Mouse (Mus musculus): Measurements from ENCODE around the gene Bcap29. TPM values are rescaled to one million over a fixed set of nuclear protein-coding genes. Genes with fewer than 3 reads are reported as not detected.

The Bcap29 gene
- polyA plus RNA-seq, 1 experiment from 2014 or later = 31.6 TPM

DNA sequence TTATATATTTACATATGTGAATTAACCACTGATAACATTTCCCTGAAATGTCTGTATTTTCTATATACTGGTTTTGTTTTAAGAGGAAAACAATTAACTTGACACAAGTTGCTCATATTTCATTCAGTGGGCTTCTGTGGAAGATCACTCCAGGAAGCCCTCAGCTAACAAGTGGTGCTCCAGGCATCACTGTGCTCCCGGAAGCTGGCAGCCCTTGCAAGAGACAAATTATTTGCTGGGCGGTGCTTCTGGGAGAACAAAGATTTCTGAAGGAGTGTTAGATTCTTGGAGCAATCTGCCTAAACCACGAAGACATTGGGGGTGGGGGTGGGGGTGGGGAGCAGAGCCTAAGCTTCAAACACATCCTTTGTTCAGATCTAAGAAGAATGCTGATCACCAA, 42.4 kb downstream of the Bcap29 start:
- no peak overlapping the region for H3K4me3 ChIP-seq (replicated peaks; ENCODE audit: low read depth, low read length)
- ATAC-seq (ENCODE audit: low FRiP score, low TSS enrichment) (no peak), DNase-seq (no peak)
- no peaks in the 10 kb centered on the region for H3K9me3 ChIP-seq (ENCODE audit: control insufficient read depth, low read length)
- no peaks in the 10 kb centered on the region for H3K27me3 ChIP-seq (ENCODE audit: control insufficient read depth, insufficient read depth, low read length)
- no peak overlapping the region for H3K27ac ChIP-seq (replicated peaks; ENCODE audit: low read depth, low read length)
- no peaks in the 10 kb centered on the region for H3K4me1 ChIP-seq (ENCODE audit: control insufficient read depth, insufficient read depth, low read length)
- no peak overlapping the region for H3K9ac ChIP-seq (replicated peaks; ENCODE audit: low read length)
- no peaks in the 10 kb centered on the region for H3K36me3 ChIP-seq (ENCODE audit: control insufficient read depth, insufficient read depth, low read length)
- no peak overlapping the region for H3K4me2 ChIP-seq (ENCODE audit: low read length)
- 39% methylated on average over 3 of the region's 3 CpGs for WGBS

DNA sequence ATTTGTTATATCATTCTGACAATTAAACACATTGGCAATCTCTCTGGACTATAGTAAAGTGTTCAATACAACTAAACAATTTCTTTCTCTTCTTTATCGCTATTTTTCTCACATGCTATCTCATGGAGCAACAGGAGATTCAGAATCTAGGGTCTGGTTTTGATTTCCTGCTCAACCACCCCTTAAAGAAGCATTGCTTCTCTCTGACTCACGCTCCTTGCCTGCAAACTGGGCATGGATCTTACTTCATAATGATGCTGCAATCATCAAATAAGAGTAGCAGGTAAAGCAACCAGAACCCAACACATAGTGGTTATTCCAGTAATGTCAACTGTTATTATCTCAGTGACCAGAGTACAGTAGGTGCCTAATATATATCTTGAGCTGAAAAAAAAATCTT, 50.7 kb downstream of the Bcap29 start:
- no peak for DNase-seq
- Histone ChIP-seq H3K27me3 (ENCODE audit: control insufficient read depth, insufficient read depth, low read length) (no peaks in the 10 kb centered on the region), H3K4me3 (replicated peaks; ENCODE audit: low read depth, low read length) (no peak overlapping the region), H3K4me2 (ENCODE audit: low read length) (no peak overlapping the region), H3K4me1 (ENCODE audit: control insufficient read depth, insufficient read depth, low read length) (peaks cover 6% of the 10 kb centered on the region), H3K9me3 (ENCODE audit: control insufficient read depth, low read length) (no peaks in the 10 kb centered on the region), H3K36me3 (ENCODE audit: control insufficient read depth, insufficient read depth, low read length) (no peaks in the 10 kb centered on the region), H3K27ac (replicated peaks; ENCODE audit: low read depth, low read length) (no peak overlapping the region), H3K9ac (replicated peaks; ENCODE audit: low read length) (no peak overlapping the region)
- 88% methylated on average over 2 of the region's 2 CpGs for WGBS
- no peak for ATAC-seq (ENCODE audit: low FRiP score, low TSS enrichment)

DNA sequence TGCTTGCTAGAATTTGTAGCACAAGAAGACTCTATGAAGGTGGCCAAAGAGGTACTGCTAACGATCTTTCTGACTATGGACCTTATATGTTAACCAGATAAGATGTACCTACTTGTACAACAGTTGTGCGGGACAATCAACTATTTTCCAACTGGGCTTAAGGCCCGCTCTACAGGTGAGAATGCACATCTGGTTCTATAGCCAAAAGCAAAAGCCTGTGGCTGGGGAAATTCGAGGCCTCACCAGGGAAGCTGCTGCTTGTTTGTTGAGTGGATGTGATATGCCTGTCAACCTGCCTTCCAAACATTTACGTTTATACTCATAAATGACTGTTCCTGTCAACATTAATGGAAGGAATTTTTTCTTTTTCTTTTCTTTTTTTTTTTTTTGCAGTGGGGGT, 52.4 kb downstream of the Bcap29 start:
- Histone ChIP-seq H3K4me1 (ENCODE audit: control insufficient read depth, insufficient read depth, low read length) (peaks cover 6% of the 10 kb centered on the region), H3K27me3 (ENCODE audit: control insufficient read depth, insufficient read depth, low read length) (no peaks in the 10 kb centered on the region), H3K9me3 (ENCODE audit: control insufficient read depth, low read length) (no peaks in the 10 kb centered on the region), H3K4me2 (ENCODE audit: low read length) (no peak overlapping the region), H3K36me3 (ENCODE audit: control insufficient read depth, insufficient read depth, low read length) (no peaks in the 10 kb centered on the region), H3K27ac (replicated peaks; ENCODE audit: low read depth, low read length) (no peak overlapping the region), H3K9ac (replicated peaks; ENCODE audit: low read length) (no peak overlapping the region), H3K4me3 (replicated peaks; ENCODE audit: low read depth, low read length) (no peak overlapping the region)
- DNase-seq = no peak
- no peak for ATAC-seq (ENCODE audit: low FRiP score, low TSS enrichment)
- 88% methylated on average over 5 of the region's 5 CpGs for WGBS

- Histone ChIP-seq H3K27ac (replicated peaks; ENCODE audit: low read depth, low read length) (no peak overlapping the region), H3K9me3 (ENCODE audit: control insufficient read depth, low read length) (no peaks in the 10 kb centered on the region), H3K4me2 (ENCODE audit: low read length) (no peak overlapping the region), H3K36me3 (ENCODE audit: control insufficient read depth, insufficient read depth, low read length) (no peaks in the 10 kb centered on the region), H3K9ac (replicated peaks; ENCODE audit: low read length) (no peak overlapping the region), H3K27me3 (ENCODE audit: control insufficient read depth, insufficient read depth, low read length) (no peaks in the 10 kb centered on the region), H3K4me1 (ENCODE audit: control insufficient read depth, insufficient read depth, low read length) (peaks cover 6% of the 10 kb centered on the region), H3K4me3 (replicated peaks; ENCODE audit: low read depth, low read length) (no peak overlapping the region)
- ATAC-seq (ENCODE audit: low FRiP score, low TSS enrichment) (no peak), DNase-seq (no peak)
- 36% methylated on average over 7 of the region's 7 CpGs for WGBS
Observed at GRCm38 (mm10) chr12:31581319-31581810, 53.1 kb downstream of the Bcap29 start.

DNA sequence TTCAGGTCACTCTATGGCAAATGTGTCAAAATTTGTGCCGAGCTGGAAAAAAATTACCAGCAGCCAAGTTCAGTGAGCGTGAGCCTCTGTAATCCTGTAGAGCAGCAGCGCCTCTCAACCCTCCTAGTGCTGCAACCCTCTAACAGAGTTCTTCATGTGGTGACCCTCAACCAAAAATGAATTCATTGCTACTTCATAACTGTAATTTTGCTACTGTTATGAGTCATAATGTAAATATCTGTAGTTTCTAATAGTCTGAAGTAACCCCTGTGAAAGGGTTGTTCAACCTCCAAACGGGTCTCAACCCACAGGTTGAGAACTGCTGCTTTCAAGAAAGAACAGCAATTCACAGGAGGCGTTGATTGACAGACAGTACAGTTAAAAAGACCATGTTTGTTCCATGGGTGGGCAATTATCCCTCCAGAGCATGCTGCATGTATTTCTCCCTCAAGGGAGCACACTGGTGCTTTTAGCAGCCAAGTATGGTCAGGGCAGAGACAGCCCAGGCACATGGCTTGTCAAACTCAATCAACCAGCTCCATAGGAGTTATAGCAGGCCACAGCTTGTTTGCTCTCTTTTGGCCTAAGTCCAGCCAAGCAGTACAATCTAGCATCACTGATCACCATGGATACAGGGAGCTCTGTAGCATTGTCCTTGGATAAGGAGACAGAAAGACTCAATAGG, 53.7 kb downstream of the Bcap29 start:
- Histone ChIP-seq H3K9me3 (ENCODE audit: control insufficient read depth, low read length) (no peaks in the 10 kb centered on the region), H3K27me3 (ENCODE audit: control insufficient read depth, insufficient read depth, low read length) (no peaks in the 10 kb centered on the region), H3K4me2 (ENCODE audit: low read length) (no peak overlapping the region), H3K27ac (replicated peaks; ENCODE audit: low read depth, low read length) (no peak overlapping the region), H3K36me3 (ENCODE audit: control insufficient read depth, insufficient read depth, low read length) (no peaks in the 10 kb centered on the region), H3K4me1 (ENCODE audit: control insufficient read depth, insufficient read depth, low read length) (peaks cover 6% of the 10 kb centered on the region), H3K9ac (replicated peaks; ENCODE audit: low read length) (no peak overlapping the region), H3K4me3 (replicated peaks; ENCODE audit: low read depth, low read length) (no peak overlapping the region)
- ATAC-seq (ENCODE audit: low FRiP score, low TSS enrichment) (peak; percentile 81), DNase-seq (peak; percentile 80)
- 70% methylated on average over 5 of the region's 5 CpGs for WGBS

- Histone ChIP-seq H3K27me3 (ENCODE audit: control insufficient read depth, insufficient read depth, low read length) (no peaks in the 10 kb centered on the region), H3K4me2 (ENCODE audit: low read length) (no peak overlapping the region), H3K27ac (replicated peaks; ENCODE audit: low read depth, low read length) (no peak overlapping the region), H3K9ac (replicated peaks; ENCODE audit: low read length) (no peak overlapping the region), H3K36me3 (ENCODE audit: control insufficient read depth, insufficient read depth, low read length) (no peaks in the 10 kb centered on the region), H3K4me1 (ENCODE audit: control insufficient read depth, insufficient read depth, low read length) (peaks cover 6% of the 10 kb centered on the region), H3K4me3 (replicated peaks; ENCODE audit: low read depth, low read length) (no peak overlapping the region), H3K9me3 (ENCODE audit: control insufficient read depth, low read length) (no peaks in the 10 kb centered on the region)
- WGBS = 90% methylated on average over 8 of the region's 8 CpGs
- ATAC-seq (ENCODE audit: low FRiP score, low TSS enrichment) = no peak
- no peak for DNase-seq
Observed at GRCm38 (mm10) chr12:31578691-31579476, 55.6 kb downstream of the Bcap29 start.

DNA sequence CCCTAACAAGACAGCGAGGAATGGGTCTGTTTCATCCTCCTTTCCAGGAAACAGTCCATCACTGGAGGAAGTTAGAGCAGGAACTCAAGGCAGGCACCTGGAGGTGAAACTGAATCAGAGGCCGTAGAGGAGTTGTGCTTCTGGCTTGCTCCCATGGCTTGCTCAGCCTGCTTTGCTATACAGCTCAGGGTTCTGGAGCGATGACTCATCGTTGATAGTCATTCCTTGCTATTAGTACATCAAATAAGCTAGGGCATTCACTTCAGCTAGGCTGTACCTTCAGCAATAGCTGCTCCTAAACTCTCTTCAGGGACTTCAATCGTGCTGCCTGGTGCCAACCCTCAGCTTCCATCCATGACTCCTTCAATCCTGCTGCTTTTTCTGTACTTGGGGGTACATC, 60.0 kb downstream of the Bcap29 start:
- H3K27me3 ChIP-seq (ENCODE audit: control insufficient read depth, insufficient read depth, low read length) = no peaks in the 10 kb centered on the region
- ATAC-seq (ENCODE audit: low FRiP score, low TSS enrichment) (no peak), DNase-seq (no peak)
- 89% methylated on average over 5 of the region's 5 CpGs for WGBS
- no peak overlapping the region for H3K9ac ChIP-seq (replicated peaks; ENCODE audit: low read length)
- no peak overlapping the region for H3K4me3 ChIP-seq (replicated peaks; ENCODE audit: low read depth, low read length)
- no peaks in the 10 kb centered on the region for H3K4me1 ChIP-seq (ENCODE audit: control insufficient read depth, insufficient read depth, low read length)
- H3K36me3 ChIP-seq (ENCODE audit: control insufficient read depth, insufficient read depth, low read length) = no peaks in the 10 kb centered on the region
- no peak overlapping the region for H3K4me2 ChIP-seq (ENCODE audit: low read length)
- H3K9me3 ChIP-seq (ENCODE audit: control insufficient read depth, low read length) = no peaks in the 10 kb centered on the region
- H3K27ac ChIP-seq (replicated peaks; ENCODE audit: low read depth, low read length) = no peak overlapping the region

DNA sequence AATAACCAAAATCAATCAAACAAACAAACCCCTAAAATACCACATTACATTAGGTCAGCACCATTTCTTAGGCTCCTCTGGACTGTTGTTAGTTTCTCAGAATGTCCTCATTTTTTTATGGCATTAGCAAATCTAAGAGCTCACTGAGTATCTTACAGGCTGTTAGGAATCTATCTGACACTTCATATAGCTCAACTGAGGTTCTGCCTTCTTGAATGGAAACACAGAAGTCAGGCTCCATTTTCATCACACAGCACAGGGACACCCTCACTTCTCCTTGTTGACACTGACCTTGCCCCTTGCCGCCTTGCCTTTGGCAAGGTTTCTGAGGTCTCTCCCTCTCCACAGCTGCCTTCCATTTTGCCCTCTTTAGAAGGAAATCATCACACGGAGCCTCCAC, 64.7 kb downstream of the Bcap29 start:
- no peaks in the 10 kb centered on the region for H3K9me3 ChIP-seq (ENCODE audit: control insufficient read depth, low read length)
- WGBS = 68% methylated on average over 2 of the region's 2 CpGs

GRCm38 (mm10) chr12:31568661-31569060, 65.8 kb downstream of the Bcap29 start:
- H3K9ac ChIP-seq (replicated peaks; ENCODE audit: low read length) = no peak overlapping the region
- H3K9me3 ChIP-seq (ENCODE audit: control insufficient read depth, low read length) = no peaks in the 10 kb centered on the region
- no peaks in the 10 kb centered on the region for H3K4me1 ChIP-seq (ENCODE audit: control insufficient read depth, insufficient read depth, low read length)
- ATAC-seq (ENCODE audit: low FRiP score, low TSS enrichment) (no peak), DNase-seq (no peak)
- H3K27ac ChIP-seq (replicated peaks; ENCODE audit: low read depth, low read length) = no peak overlapping the region
- H3K36me3 ChIP-seq (ENCODE audit: control insufficient read depth, insufficient read depth, low read length) = no peaks in the 10 kb centered on the region
- H3K4me2 ChIP-seq (ENCODE audit: low read length) = no peak overlapping the region
- H3K4me3 ChIP-seq (replicated peaks; ENCODE audit: low read depth, low read length) = no peak overlapping the region
- no peaks in the 10 kb centered on the region for H3K27me3 ChIP-seq (ENCODE audit: control insufficient read depth, insufficient read depth, low read length)

More for the DNA sequence above, 64.7 kb downstream of the Bcap29 start:
- ATAC-seq (ENCODE audit: low FRiP score, low TSS enrichment) (no peak), DNase-seq (no peak)
- no peak overlapping the region for H3K9ac ChIP-seq (replicated peaks; ENCODE audit: low read length)
- no peak overlapping the region for H3K27ac ChIP-seq (replicated peaks; ENCODE audit: low read depth, low read length)
- no peaks in the 10 kb centered on the region for H3K36me3 ChIP-seq (ENCODE audit: control insufficient read depth, insufficient read depth, low read length)
- no peaks in the 10 kb centered on the region for H3K27me3 ChIP-seq (ENCODE audit: control insufficient read depth, insufficient read depth, low read length)
- H3K4me2 ChIP-seq (ENCODE audit: low read length) = no peak overlapping the region
- no peak overlapping the region for H3K4me3 ChIP-seq (replicated peaks; ENCODE audit: low read depth, low read length)
- no peaks in the 10 kb centered on the region for H3K4me1 ChIP-seq (ENCODE audit: control insufficient read depth, insufficient read depth, low read length)

All from midbrain, embryonic 14.5 days (tissue).